8 mouse cellular contexts compared by ENCODE assay signal in genomic region chr13:100525935-100526648, GRCm38 (mm10). TPM values are rescaled to one million over a fixed set of nuclear protein-coding genes. Genes with fewer than 3 reads are reported as not detected.
DNase-seq lines count a peak whose midpoint lies in the region; TF ChIP-seq lines count a peak whose summit lies in the region.
"Had no signal": no experiment of that assay in that cellular context is flagged by ENCODE, and none has a peak within 500 bp of the region (broad histone marks: within the 10 kb centered on the region; RNA-seq: fewer than 3 reads in every experiment).

No protein-coding gene starts in this region.

- H3K27ac ChIP-seq in layer of hippocampus, adult 2 months: peak overlapping the region; percentile 79

- no peak for TF ChIP-seq POLR2A in brain, embryonic 14.5 days (IDR thresholded peaks at IDR 0.05; ENCODE audit: borderline replicate concordance, extremely low read depth, insufficient read depth, insufficient read length, poor library complexity, severe bottlenecking)

- H3K4me3 ChIP-seq in layer of hippocampus, adult 2 months: peak overlapping the region; percentile 24; the same call in 1 of the 2 replicates

- peak; percentile 12 to 47 for DNase-seq in left cerebral cortex, postnatal 14 days (ENCODE audit: low spot score in 2 of 2)
- DNase-seq in left cerebral cortex, adult 11 months (ENCODE audit: low spot score): no peak
- DNase-seq in MN1 (ENCODE audit: low spot score): peak; percentile 62
- peak; percentile 66 for DNase-seq in brain, embryonic 14.5 days (ENCODE audit: low read depth)
- DNase-seq in layer of hippocampus, adult 2 months (ENCODE audit: low spot score in 2 of 2): peak; percentile 57 to 72
- DNase-seq in heart, adult 8-10 months (ENCODE audit: low spot score): no peak
- DNase-seq in thymus, postnatal 10 days (ENCODE audit: low spot score in 2 of 2): no peak
- DNase-seq: thymus, postnatal 14 days had no signal

- no peak for TF ChIP-seq CTCF in brain, embryonic 14.5 days (IDR thresholded peaks at IDR 0.05; ENCODE audit: borderline replicate concordance, extremely low read depth, insufficient read depth, insufficient read length)
- TF ChIP-seq CTCF in layer of hippocampus, adult 2 months (conservative IDR thresholded peaks at IDR 0.05): no peak

- intact Hi-C loops in left cerebral cortex, postnatal 14 days (cut with DNase I): no loop called here

RNA-seq across cellular contexts. Expression of gene Ocln, which starts 26.4 kb away (rescaled TPM):
- total RNA-seq in left cerebral cortex, postnatal 14 days (2021): 10 to 100 TPM; 10.1 to 10.8 TPM
- polyA plus RNA-seq in brain, embryonic 14.5 days (2012; rRNA removed): 2.3 and 4.1 TPM in 2 replicates
- 10 to 100 TPM; 10.6 to 13.0 TPM for total RNA-seq in layer of hippocampus, adult 2 months (2021)
- 1 to 10 TPM in 1 of 4 experiments, under 1 TPM in 3; 0.24 to 1.1 (median 0.66) TPM for total RNA-seq in heart, adult 8-10 months (2022)

RNA-seq across cellular contexts. Expression of gene Gtf2h2, which starts 33.7 kb away (rescaled TPM):
- 10 to 100 TPM; 36.4 to 40.1 TPM for total RNA-seq in left cerebral cortex, postnatal 14 days (2021)
- 61.3 and 80.8 TPM in 2 replicates for polyA plus RNA-seq in brain, embryonic 14.5 days (2012; rRNA removed)
- 10 to 100 TPM; 46.6 to 55.1 TPM for total RNA-seq in layer of hippocampus, adult 2 months (2021)
- 10 to 100 TPM; 16.3 to 29.0 (median 21.0) TPM for total RNA-seq in heart, adult 8-10 months (2022)

Comparison
In these comparisons a context has a peak if more than half of its experiments do, and no peak if none do; other contexts are left out.
1. DNase-seq: peak in left cerebral cortex, postnatal 14 days (2 of 2), MN1 (single experiment), brain, embryonic 14.5 days (single experiment) and layer of hippocampus, adult 2 months (2 of 2); none in left cerebral cortex, adult 11 months (single experiment), heart, adult 8-10 months (single experiment) and thymus, postnatal 10 days (0 of 2).
2. RNA of gene Ocln, which starts 26.4 kb away (total RNA-seq): 10.6 to 13.0 TPM in layer of hippocampus, adult 2 months and 10.1 to 10.8 TPM in left cerebral cortex, postnatal 14 days; 0.24 to 1.1 TPM in heart, adult 8-10 months; every median in the first group is over 4 times any median in the second.